Mouse (Mus musculus) lung, postnatal 4 days (tissue): ENCODE measurements around the gene Lats2.
A peak's percentile ranks its signal among the peaks of the same experiment; 100 is the strongest.

Experiments used
- DNase-seq, 2 experiments: peaks; one replicate each; pipeline ENCODE4 v3.0.0; 2021

The Lats2 gene

GRCm38 (mm10) chr14:57736141-57736540 lies 22.0 kb downstream of the Lats2 start:
- no peak for DNase-seq

- DNase-seq = no peak
Observed at GRCm38 (mm10) chr14:57732668-57733293, 25.4 kb downstream of the Lats2 start.

GRCm38 (mm10) chr14:57730527-57730926 lies 27.7 kb downstream of the Lats2 start:
- DNase-seq = peak; percentile 79 to 85

GRCm38 (mm10) chr14:57729975-57730499 lies 28.2 kb downstream of the Lats2 start:
- peak; percentile 48 to 51 for DNase-seq

- DNase-seq = peak in 1 of 2 experiments; percentile 22
Observed at GRCm38 (mm10) chr14:57729364-57729763, 28.8 kb downstream of the Lats2 start.

GRCm38 (mm10) chr14:57726172-57726571 lies 32.0 kb downstream of the Lats2 start:
- DNase-seq = no peak

- DNase-seq = peak in 1 of 2 experiments; percentile 62
Observed at GRCm38 (mm10) chr14:57724473-57724872, 33.7 kb downstream of the Lats2 start.

GRCm38 (mm10) chr14:57718245-57718644 lies 39.9 kb downstream of the Lats2 start:
- no peak for DNase-seq

- DNase-seq = peak in 1 of 2 experiments; percentile 11
Observed at GRCm38 (mm10) chr14:57716601-57717245, 41.5 kb downstream of the Lats2 start.

GRCm38 (mm10) chr14:57712884-57713283 lies 45.3 kb downstream of the Lats2 start:
- no peak for DNase-seq

- no peak for DNase-seq
Observed at GRCm38 (mm10) chr14:57711059-57711458, 47.1 kb downstream of the Lats2 start.

- DNase-seq = peak; percentile 60 to 85
Observed at GRCm38 (mm10) chr14:57709171-57709570, 49.0 kb downstream of the Lats2 start.

GRCm38 (mm10) chr14:57708580-57708979 lies 49.6 kb downstream of the Lats2 start:
- peak in 1 of 2 experiments; percentile 58 for DNase-seq

GRCm38 (mm10) chr14:57707100-57707893 lies 50.9 kb downstream of the Lats2 start:
- DNase-seq = peak; percentile 39 to 52

GRCm38 (mm10) chr14:57706760-57707099 lies 51.5 kb downstream of the Lats2 start:
- no peak for DNase-seq

- no peak for DNase-seq
Observed at GRCm38 (mm10) chr14:57705759-57706158, 52.4 kb downstream of the Lats2 start.

GRCm38 (mm10) chr14:57705075-57705474 lies 53.1 kb downstream of the Lats2 start:
- no peak for DNase-seq

GRCm38 (mm10) chr14:57701915-57702477 lies 56.2 kb downstream of the Lats2 start:
- no peak for DNase-seq

- no peak for DNase-seq
Observed at GRCm38 (mm10) chr14:57699461-57699970, 58.7 kb downstream of the Lats2 start.

- no peak for DNase-seq
Observed at GRCm38 (mm10) chr14:57699016-57699415, 59.2 kb downstream of the Lats2 start.

GRCm38 (mm10) chr14:57696066-57696465 lies 62.1 kb downstream of the Lats2 start:
- no peak for DNase-seq

- DNase-seq = no peak
Observed at GRCm38 (mm10) chr14:57695550-57695949, 62.6 kb downstream of the Lats2 start.

GRCm38 (mm10) chr14:57694246-57694645 lies 63.9 kb downstream of the Lats2 start:
- no peak for DNase-seq
